Mouse (Mus musculus) layer of hippocampus, adult 8-10 months (tissue): Measurements from ENCODE around the gene Dennd1b. TPM values are rescaled to one million over a fixed set of nuclear protein-coding genes. Genes with fewer than 3 reads are reported as not detected.

Experiments used
- DNase-seq, 2 experiments: peaks; one replicate each; pipeline ENCODE4 v3.0.0; 2022; ENCODE audit warnings: low spot score in 2 of 2
- total RNA-seq, 4 experiments: library from RNA; stranded (reverse); gene quantifications; 2 replicates each; pipeline ENCODE4 v1.2.4; 2022

The Dennd1b gene
- total RNA-seq, 4 experiments from 2014 or later, result 45.2 to 65.3 (median 56.2) TPM

DNA sequence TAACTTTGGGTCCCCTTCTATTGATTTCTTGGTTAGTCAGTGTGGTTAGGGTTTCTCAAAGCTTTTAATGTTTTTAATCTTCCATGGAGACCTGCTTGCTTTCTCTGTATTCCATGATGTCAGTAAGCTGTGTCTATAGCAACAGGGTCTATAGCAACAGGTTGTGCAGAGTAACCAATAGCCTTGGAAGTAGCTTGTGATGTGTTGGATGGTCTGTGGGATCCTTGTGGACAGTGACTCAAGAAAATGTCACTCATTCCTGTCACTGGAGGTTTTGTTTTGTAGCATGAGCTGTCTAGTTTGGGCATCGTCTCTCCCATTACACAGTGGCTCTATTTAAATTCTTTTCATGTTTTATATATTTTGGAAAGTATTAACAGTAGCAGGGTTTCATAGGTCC is 216.5 kb downstream of the Dennd1b start:
- no peak for DNase-seq

DNA sequence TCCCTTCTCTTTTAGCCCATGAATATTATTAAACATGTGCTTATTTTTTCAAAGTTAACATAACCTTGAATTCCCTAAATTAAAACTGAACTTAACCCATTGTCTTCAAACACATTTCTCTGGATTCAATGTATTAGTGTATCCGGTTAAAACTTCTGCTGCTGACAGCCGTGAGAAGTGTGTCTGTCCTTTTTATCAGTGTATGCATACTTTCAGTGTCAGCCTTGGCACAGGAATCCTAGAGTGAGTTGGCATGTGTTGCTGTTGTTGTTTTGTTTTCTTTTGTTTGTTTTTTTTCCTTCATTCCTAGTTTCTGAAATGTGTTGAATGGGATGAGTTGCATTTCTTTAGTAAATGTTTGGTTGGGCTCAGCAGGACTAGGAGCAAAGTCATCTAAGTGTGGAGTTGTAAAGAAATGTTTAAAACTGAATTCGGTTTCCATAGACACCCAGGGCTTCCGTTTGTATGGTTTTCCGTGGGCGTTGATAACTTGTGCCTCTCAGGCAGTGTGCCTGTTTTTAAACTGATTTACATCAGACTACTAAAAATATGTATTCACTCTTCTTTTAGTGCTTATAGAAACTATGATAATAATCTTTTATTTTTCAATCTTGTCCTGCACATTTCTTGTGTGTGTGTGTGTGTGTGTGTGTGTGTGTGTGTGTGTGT is 217.4 kb downstream of the Dennd1b start:
- DNase-seq, result no peak

DNA sequence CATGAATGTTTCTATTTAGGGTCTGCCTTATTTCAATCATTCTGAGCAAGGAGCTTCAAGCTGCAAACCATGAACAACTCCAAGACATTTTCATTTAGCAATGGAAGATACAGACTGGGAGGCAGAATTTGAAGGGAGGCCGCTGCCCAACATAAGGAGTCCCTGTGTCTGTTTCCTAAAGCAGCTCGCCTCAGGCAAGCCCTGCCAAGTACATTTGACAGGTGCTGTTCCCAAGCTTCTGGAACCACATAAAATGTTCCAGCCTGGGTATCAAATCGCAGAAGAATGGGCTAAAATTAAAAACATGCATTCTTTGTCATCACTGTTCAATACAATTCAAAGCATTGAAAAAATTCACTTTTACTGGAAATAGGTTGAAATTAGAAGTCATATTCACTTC is 229.4 kb downstream of the Dennd1b start:
- peak in 1 of 2 experiments; percentile 49 for DNase-seq

DNA sequence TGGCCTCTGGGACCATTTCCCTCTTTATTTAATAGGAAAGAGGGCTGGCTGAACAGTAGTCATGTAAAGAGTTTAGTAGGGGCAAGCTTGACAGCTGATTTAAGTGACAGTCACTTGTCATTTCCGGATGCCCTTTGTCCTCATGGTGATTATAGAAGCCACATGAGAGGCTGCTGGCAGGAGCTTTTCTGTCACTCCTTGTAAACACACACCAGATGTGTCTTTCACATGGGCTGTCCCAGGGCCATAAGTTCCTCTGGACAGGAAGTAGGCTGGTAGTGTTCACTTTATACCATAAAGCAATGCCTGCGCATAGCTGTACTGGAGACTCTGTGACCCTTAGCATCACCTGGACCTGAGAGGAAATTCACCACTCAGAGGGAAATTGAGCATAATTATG is 230.8 kb downstream of the Dennd1b start:
- DNase-seq, result no peak

DNA sequence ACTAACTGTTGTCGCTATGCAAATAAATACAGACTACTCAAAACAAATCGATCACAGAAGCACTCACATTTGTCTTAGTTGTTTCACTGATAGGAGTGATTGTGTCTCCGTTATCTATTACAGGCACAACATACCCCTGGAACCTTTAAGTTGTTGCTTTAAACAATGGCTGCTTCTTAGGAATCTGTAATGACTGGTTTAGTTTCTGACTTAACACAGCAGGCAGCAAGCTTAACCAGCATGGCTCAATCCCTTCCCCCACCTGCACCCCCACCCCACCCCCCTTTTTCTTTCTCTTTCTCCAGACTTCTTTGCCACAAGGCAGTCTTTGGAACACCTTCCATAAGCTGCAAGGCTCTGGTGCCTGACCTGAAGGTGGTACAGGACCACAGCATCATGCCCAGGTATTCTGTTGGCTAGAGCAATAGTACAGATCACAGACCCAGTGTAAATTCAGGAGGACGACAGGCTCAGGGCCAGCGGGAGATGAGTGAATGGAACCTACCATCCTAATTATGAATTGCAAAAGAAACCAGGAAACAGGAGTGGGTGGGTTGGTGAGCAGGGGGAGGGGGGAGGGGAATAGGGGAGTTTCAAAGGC is 231.3 kb downstream of the Dennd1b start:
- no peak for DNase-seq

DNA sequence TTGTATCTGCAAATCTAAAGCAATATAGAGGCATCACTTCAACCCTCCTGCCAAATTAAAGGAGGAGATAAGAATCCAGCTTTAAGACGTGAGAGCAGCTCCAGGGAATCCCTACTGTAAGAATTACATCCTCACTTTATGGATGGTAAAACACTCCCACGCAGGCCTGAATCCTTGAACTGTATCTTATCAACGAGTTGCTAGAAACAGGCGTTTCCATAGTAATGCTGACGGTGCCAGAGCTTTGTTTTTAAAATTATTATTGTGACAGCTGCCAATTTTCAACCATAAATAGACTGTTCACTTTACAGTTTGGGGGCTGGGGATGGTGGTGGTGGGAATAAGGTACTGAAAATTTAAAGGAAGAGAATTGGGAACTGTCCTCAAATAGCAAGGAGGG is 239.8 kb downstream of the Dennd1b start:
- peak; percentile 13 to 18 for DNase-seq

DNA sequence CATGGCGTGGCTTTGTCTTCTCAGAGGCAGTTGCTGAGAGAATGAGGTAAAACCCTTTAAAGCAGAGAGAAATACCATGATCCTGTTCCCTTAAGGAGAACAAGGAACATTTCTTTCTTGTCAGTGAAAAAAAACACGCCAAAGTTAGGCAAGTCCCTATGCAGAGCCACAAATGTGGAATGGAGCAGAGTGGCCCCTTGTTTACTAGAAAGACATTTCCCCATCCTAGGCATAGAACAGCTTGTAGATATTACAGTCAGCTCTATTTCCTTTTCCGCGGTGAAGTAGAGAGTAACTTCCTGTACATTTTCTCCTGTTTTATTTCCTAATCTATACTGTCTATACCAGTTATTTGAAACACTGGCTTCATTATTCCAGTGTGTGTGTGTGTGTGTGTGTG is 243.0 kb downstream of the Dennd1b start:
- no peak for DNase-seq

DNA sequence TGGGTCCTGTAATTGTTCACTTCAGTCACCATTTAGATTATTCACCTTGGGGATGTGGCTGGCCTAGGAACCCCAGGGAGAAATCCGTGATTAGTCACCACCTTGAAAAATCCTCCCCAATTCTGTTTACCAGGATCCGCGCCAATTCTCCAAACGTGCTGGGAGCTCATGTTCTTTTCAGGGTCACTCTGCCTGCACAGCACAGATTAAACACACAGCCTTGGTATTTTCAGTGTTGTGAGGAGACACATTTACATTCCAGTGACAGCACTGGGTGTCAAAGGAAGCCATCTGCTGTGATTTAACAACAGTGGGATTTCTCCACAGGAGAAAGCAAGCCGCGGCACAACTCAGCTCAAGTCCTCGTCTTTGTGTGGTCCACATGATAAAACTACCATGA is 246.6 kb downstream of the Dennd1b start:
- DNase-seq, result peak; percentile 11 to 32

DNA sequence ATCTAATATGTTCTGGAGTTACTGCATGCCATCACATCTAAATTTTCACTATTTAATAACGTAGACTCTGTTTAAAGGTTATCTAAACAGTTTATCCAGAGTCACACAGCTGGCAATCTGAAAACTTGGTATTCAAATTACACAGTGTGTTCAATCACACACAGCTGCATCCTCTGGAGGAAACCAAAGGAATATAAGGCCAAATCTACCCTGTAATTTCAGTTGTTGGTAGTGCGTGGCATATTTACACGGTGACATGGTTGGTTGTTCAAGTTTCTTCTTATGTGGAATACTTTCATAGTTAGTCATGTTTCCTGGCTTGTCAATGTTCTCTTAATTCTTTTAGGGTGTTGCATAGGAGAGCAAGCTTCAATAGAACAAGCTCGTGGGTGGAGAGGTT is 247.3 kb downstream of the Dennd1b start:
- DNase-seq, result no peak

DNA sequence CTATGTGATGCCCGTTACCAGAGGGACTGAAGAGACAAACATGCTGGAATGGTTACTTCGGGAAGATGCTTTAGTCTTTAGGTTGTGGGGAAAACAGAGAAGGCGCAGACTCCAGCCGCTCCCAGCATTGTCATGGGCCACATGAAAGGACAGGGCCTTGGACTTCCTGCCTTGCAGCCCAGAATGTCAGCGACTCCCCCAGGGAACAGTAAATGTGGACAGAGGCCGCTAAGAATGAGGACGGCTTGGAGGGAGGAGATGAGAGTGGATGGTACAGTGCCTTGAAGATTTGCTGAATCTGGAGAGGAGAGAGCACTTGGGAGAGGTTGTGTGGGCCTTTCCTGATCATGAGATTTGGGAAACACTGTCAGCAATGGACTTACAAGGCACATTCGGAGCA is 252.1 kb downstream of the Dennd1b start:
- no peak for DNase-seq

DNA sequence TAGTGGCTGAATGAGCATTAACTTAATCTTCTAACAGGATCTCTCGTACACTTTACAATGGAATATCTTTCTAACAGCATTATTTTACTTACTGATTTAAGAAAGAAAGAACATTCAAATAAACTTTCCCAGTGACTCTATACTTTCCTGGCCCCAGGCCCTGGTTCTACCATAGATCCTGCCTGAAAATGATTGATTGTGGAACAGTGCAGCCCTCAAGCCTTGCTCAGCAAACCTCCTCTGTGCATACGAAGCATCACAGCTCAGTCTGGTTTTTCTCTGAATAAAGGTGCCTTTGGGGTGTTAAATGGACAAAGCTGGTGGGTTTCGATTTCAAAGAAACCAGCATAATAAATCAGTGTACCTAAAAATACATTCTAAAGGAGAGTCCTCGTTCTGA is 260.6 kb downstream of the Dennd1b start:
- no peak for DNase-seq

DNA sequence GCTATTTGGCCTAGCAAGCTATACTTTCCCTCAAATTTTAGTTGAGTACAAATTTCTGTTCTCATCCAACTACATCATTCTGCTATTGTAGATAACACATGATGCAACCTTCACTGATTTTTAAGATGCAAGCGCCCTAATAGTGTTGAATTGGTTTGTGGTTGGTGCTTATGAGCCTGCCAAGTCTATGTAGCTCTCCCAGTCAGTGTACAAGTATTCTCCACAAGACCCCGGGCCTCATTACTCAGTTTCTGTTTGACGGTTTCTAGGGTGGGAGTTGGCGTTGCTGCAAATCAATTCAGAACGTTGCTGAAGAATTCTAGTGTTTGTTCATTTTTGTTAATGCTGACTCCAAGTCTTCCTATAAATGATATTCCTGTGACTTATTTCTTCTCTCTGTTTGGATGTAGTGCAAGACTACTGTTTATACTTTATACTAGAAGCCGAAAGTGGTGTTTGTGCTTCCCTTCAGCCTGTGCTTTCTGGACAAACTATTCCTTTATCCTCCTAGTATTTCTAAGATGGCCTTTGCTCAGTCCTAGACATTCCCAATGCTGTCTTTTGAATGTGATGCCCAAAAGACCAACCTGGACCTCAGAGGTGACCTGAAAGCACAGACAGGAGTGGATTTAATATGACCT is 261.2 kb downstream of the Dennd1b start:
- DNase-seq, result no peak

Other genes with a start within 250 kb of the Dennd1b start
- 10 to 100 TPM; 11.9 to 16.6 (median 14.6) TPM for gene Lhx9, start 114.9 kb upstream of the Dennd1b start, total RNA-seq
- gene 2310009B15Rik, start 106.6 kb upstream of the Dennd1b start, total RNA-seq, result 10 to 100 TPM; 21.3 to 24.4 (median 22.3) TPM